Mouse (Mus musculus): ENCODE measurements around the gene Ilf3.

The Ilf3 gene

DNA sequence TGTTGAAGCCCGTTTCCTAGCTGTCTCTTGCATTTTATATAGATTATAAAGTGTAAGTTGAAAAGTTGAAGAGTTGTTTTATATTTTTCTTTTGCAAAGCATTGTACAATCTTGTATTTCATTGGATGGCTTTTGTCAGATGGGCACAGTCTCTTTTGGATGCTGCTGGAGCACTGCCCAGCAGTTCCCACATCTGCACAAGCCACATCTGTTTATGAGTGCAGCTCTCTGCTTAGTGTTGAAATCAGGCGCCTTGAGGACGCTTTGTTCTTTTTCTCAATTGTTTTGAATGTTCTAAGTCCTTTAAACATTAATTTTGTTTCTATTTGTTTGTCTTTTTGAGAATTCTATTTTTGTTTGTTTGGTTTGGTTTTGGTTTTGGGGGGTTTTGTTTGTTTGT lies 70.5 kb downstream of the Ilf3 start:
- no peak for DNase-seq (ENCODE audit: low spot score in 2 of 2)

DNA sequence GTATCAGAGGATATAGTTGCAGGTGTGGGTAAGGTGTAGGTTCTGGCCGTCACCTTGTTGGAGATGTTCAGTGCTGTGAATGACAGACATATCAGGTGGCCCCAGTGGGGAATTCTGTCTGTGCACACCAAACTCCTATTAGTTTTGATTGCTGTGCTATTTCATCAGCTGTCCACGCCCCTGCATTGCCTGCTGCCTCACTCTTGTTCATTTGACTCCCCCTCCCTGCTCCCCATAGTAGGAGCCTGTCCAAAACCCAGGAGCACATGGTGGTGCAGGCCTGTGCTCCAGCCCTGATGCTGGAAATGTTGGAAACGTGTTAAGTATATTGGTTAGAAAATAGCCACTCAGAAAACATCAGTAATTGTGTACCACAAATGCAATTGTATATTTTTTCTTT lies 71.8 kb downstream of the Ilf3 start:
- no peak for DNase-seq (ENCODE audit: low spot score in 2 of 2)

DNA sequence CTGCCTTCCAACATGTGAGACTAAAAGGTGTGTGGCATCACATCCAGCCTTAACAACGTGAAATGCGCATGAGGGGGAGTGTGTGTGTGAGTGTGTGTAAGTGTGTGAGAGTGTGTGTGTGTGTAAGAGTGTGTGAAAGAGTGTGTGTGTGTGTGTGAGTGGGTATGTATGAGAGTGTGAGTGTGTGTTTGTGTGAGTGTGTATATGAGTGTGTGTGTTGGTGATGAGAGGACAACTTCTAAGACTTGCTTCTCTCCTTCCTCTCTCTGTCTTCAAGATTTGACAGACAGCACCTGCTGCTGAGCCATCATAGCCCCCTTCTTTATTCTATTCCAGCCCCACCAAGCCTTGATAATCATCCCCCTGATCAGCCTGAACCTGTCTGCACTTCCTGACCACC lies 72.2 kb downstream of the Ilf3 start:
- DNase-seq (ENCODE audit: low spot score in 2 of 2) = no peak

DNA sequence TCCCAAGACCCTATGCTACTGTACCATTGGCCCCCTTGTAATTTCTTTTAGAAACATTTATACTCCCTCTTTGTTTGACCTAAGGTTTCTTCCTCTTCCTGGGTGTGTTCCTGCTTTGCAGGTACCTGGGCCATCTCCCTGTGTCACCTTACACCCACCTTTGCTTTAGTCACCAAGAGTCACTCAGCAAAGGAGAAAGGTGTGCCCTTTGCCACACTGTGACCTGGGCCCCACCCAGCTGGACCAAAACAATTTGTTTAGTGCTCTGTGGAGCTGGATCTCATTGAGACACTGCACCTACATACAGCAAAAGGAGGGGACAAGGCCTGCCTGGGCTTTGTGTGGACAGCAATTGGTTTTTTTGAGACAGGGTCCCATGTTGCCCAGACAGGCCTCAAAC lies 72.7 kb downstream of the Ilf3 start:
- DNase-seq (ENCODE audit: low spot score in 2 of 2) = no peak

DNA sequence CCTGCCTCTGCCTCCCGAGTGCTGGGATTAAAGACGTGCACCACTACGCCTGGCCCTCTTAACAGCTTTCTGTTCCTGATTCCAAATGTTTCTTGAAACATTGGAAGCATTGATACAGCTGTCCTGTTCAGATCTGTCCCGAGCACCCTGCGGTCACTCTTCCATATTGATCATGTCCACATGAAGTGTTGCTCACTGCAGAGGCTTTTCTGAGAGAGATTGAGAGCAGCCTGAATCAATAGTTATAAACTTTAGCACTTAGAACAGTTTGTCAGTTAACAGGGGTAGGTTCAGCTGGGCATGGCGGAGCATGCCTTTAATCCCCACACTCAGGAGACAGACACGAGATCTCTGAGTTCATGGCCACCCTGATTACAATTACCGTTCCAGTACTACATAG lies 76.2 kb downstream of the Ilf3 start:
- no peak for DNase-seq (ENCODE audit: low spot score in 2 of 2)

DNA sequence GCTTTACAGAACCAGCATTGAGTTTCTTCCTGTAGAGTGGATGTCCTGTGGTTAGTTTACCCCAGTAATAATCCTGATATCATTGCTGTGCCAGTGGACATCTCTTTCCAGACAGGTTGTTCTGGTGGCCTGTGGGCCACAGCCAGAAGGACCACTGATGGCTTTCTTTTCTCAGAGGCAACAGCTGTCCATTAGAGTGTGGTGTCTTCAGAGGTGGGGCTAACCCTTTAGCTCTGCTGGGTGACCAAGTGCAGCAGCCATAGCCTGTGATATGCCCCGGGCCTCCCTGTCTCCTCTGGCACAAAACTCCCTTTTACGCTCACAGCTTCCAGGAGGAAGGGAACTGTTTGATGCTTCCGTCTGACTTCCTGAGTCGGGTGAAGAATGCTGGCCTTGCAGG lies 76.9 kb downstream of the Ilf3 start:
- DNase-seq (ENCODE audit: low spot score in 2 of 2) = no peak

DNA sequence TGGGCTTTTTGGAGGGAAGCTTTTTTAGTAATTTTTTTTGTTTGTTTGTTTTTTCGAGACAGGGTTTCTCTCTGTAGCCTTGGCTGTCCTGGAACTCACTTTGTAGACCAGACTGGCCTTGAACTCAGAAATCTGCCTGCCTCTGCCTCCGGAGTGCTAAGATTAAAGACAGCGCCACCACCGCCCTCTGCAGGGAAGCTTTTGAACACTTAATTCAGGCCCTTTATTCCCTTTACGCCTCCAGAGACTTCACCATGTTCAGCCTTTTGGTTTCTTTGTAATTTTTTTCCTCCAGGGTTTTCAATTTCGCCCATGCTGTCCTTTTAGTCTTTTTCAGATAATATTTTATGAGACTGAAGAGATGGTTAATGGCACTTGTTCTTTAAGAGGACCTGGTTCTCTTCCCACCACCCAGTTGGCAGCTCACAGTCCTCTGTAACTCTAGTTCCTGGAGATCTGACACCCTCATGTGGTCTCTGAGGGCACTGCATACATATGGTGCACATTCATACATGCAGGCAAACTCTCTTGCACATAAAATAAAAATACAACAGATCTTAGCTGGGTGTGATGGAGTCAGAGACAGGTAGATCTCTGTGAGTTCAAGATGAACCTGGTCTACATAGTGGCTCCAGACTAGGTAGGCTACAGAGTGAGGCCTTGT lies 77.5 kb downstream of the Ilf3 start:
- DNase-seq (ENCODE audit: low spot score in 2 of 2) = no peak

DNA sequence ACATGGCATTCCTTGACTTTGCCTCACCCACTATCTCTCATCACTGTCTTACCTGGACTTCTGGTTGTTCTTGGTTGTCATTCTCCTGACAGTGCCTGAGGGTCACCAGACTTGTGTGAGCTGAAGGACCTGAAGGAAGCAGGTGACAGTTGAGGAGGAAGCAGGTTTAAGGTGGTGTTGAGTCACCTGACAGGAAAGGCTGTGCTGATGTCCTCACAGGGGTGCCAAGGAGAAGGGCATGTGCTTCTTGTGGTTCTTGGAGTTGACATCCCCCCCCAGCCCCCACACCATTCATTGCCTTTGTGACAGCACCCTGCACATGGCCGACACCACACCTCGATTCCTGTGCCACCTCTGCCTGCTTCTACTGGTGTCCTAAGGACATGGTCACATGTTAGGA lies 80.1 kb downstream of the Ilf3 start:
- no peak for DNase-seq (ENCODE audit: low spot score in 2 of 2)

DNA sequence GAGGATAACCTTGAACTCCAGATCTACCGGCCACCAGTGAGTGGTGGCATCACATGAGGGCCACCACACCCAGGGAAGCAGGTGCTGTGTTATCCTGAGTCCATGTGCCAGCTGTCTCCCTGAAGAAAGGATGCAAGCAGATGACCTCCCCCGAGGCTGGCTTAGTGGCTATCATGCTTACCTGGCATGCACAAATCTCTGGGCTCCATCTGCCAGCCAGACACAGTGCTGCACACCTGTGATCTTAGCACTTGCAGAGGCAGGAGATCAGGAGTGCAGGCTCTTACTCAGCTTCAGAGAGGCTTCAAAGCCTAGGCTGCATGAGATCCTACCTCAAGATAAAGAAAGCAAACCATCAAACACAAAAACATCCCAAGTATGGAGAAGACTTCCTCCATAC lies 82.0 kb downstream of the Ilf3 start:
- DNase-seq (ENCODE audit: low spot score in 2 of 2) = no peak

DNA sequence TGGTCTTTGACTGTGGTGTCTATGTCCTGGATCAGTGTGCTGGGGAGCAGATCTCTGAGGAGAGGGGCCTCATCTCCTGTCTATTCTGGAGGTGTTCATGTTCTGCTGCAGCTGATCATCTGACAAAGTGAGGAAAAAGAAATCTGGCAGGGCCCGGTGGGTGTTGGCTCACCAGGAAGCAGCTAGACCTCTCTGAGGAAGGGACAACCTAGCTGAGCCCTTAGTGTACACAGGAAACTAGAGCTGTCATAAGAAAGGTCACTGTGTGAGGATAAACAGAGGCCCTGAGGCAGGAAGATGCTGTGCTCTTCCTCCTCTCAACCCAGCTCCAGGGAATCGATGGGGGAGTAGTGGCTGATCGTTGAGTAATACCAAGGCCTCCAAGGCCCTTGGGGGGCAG lies 82.6 kb downstream of the Ilf3 start:
- DNase-seq (ENCODE audit: low spot score in 2 of 2) = no peak

DNA sequence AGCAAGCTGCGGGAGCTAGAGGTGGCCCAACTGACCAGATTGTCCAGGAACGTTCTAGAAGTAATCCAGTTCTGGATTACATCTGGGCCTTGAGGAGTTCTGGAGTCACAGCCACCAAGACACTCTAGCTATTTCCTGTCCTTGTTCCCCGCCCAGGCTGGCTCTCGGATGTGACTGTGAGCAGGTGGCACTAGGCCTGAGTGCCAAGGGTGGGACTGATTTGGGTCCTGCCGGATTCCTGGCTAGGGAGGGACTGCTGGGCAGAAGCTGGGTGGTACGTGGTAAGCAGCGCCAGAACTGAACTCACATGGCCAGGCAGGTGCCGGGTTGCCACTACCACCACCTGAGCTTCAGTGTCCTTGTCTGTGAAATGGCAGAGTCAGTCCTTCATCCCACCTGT lies 83.7 kb downstream of the Ilf3 start:
- DNase-seq (ENCODE audit: low spot score in 2 of 2) = no peak

DNA sequence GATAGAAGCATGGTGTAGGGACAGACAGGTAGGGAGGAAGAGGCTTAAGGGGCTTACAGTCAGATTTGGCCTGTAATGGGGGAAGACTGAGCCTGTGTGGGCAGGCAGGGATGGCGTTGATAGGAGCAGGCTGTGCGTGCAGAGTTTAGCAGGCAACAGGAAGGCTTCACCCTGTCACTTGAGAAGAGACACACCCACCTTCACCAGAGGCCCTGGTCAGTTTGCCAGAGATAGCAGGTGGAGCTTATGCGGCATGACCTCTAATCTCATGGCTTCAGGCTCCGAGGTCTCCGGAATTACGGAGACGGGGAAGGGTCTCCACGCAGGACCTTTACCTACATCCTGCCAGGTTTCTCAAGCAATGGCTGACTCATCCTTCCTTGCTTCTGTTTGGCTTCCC lies 84.2 kb downstream of the Ilf3 start:
- DNase-seq (ENCODE audit: low spot score in 2 of 2) = no peak

DNA sequence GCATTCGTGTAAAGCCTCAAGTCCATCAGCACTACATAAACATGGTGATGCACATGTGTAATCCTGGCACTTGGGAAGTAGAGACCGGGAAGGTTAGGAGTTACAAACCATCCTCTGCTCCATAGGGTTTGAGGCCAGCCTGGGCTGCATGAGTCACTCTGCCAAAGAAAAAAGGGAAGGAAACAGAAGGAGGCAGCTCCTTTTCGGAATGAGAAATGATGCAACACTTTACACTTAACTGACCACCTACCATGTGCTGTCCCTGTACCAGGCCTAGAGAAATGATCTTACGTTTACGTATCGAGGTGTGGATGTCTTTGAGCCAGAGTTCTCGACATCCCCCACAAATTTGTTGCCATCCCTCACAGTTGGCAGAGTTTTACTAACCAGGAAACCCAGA lies 85.3 kb downstream of the Ilf3 start:
- no peak for DNase-seq (ENCODE audit: low spot score in 2 of 2)

DNA sequence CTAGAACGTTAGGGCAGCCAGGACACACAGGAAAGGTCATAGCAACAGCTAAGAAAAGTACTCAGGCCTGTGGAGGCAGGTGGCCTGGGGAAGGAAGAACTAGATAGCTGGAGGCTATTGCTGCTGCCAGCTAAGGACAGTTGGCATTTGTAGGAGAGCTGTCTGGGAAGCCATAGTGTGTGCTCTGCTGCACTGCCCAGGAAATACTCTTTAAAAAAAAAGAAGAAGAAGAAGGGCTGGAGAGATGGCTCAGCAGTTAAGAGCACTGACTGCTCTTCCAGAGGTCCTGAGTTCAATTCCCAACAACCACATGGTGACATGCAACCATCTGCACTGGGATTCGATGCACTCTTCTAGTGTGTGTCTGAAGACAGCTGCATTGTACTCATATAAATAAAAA lies 85.8 kb downstream of the Ilf3 start:
- no peak for DNase-seq (ENCODE audit: low spot score in 2 of 2)

DNA sequence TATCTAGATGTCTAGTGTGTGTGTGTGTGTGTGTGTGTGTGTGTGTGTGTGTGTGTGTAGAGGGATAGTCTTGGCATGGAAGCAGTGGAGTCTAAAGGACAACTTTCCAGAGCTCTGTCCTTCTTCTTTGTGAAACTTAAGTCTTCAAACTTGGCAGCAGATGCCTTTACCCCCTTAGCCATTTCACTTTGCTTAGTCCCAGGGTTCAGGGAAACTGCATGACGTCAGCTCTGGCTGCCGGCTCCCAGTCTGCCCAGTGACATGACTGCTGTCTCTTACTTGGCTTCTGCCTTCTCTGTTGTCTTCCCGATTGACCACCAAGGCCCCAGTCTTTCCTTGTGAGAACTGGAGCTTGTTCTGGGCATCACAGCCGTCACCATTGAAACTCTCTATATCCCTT lies 86.9 kb downstream of the Ilf3 start:
- DNase-seq (ENCODE audit: low spot score in 2 of 2) = no peak
